Mouse (Mus musculus) gastrocnemius, postnatal 25 days (tissue): ENCODE results near the gene Tead1. TPM values are rescaled to one million over a fixed set of nuclear protein-coding genes. Genes with fewer than 3 reads are reported as not detected.

Experiments used
- DNase-seq: peaks from one replicate; pipeline ENCODE4 v3.0.0; 2022
- total RNA-seq, 2 experiments: library from RNA; stranded (reverse); gene quantifications; 1 replicate in 1 of 2; 2 replicates in 1 of 2; pipeline ENCODE4 v1.2.3; 2021

Tead1 gene
- total RNA-seq, 2 experiments from 2014 or later = 159 to 210 TPM

DNA sequence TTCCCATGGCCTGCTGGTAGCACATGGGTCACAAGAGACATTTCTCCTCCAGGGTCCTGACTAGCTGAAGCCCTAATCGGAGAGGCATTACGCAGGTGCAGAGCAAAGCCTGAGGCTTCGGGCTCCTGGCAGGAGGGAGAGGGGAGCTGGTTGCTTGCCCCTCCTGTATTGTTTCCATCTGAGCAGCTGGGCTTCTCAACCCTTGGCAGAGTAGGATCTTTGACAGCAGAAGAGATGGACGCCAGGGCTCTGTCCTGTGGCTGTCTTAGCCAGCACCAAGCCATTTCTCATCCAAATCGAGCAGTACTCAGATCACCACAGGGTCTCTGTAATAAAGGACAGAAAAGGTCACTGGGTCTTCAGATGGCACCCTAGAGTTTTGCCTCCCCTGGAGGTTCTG, 97.6 kb downstream of the Tead1 start:
- no peak for DNase-seq

DNA sequence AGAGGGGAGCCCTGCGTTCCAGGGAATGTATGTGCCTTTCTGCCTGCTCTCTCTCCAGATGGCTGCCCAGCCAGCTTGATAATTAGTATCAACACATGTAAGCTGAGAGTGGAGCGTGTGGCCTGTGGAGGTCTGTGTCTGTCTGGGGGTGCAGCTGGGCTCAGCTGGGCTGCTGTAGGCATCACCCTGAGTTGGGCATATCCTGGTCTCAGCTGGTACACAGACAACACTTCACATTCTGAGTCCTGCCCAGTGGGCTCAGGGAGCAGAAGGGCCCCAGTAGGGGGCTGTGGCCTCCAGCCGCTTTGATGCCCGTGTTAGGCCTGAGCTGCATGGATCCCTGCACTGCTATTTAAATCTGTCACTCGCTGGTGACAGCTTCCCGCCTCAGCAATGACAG, 100.5 kb downstream of the Tead1 start:
- no peak for DNase-seq

DNA sequence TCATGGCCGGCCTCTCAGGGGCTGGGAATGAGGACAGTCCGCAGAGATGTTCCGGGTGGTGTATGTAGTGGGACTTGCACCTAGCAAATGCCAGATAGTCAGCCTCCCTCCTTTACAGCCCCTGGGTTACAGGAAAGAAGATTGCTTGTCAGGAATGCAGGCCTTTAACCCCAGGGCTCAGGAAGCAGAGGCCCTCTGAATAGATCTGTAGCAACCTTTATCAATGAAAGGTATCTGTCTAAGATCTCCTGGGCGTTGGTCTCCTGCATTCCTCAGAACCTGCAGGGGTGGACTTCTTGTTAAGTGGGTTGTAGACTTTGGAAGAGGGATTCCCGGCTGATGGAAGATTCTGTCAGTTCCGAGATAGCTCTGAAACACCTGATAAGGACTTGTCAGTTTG, 101.8 kb downstream of the Tead1 start:
- DNase-seq = no peak

DNA sequence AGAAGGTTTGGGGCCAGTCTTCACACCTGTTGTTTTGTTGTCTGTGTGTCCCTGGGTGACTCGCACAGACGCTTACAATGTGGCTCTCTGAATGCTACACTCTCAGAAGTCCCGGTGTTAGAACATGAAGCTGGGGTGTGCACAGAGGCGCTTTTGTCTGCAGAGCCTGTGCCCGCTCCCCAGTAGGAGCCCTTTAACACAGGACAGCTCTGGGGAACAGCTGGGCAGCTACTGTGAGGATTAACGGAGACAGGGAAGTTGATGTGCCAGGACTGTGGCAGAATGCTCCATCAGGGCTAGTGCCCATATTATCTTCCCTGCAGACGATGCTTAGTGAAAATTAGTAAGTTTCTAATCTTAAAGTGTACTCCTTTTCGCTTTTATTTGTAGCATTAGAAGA, 102.9 kb downstream of the Tead1 start:
- no peak for DNase-seq

DNA sequence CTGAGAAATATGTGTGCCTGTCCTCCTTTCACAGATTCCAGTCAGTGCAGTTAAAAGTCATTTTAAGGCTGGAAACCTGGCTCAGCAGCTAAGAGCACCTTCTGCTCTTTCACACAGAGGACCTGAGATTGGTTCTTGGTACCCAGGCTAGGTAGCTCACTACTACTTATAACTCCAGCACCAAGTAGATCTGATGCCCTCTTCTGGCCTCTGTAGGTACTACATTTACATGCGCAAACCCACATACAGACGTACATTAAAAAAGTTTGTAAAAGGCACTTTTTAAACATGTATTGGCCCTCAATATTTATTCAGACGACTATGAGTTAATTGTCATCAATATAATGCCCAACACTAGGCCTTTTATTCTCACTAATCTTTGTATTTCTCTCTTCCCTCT, 105.2 kb downstream of the Tead1 start:
- no peak for DNase-seq

DNA sequence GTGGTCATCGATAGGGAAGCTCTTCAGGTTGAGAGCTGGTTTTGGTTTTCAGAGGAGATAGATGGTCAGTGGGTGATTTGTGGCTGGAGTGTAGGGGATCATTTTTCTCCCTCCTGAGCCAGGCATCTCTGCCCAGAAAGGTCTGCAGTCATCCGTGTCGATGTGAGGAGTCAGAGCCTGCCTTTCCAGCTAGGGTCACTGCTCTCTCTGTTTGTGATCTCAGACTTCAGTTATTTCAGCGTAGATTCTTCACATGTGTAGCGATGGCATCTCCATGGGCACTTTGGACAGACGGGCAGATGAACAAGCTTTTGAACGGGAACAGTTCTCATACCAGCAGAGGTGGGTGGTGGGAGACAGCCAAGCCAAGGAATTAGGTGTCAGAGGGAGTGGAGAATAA, 106.2 kb downstream of the Tead1 start:
- DNase-seq = peak; percentile 31

DNA sequence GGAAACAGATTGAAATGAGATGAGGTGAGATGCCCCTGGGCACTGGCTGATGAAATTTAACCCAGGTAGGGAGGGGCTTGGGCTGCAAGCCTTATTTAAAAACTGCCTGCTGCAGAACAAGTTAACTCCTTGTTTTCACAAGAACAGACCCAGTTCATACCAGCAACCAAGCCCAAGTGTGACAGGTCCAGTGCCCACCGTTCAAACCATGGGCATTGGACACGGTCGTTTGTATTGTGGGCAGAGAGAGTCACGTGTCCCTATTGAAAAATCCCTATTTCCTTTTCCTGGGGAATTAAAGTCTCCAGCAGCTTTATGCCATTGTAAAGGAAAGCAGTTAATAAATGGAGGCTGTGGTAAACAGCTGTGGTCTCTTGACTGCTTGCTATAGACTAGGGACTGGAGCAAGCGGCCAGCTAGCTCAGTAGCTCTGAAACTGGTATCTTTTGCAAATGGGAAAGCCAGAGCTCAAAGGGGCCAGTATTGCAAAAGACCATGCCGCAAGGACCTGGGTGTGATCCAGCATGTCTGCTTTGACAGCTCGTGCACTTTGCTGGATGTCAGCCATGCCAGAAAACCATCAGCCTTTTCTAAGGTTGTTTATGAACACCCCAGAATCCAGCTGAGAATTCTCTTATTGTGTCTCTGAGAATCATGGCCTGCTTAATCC, 107.6 kb downstream of the Tead1 start:
- DNase-seq = no peak

DNA sequence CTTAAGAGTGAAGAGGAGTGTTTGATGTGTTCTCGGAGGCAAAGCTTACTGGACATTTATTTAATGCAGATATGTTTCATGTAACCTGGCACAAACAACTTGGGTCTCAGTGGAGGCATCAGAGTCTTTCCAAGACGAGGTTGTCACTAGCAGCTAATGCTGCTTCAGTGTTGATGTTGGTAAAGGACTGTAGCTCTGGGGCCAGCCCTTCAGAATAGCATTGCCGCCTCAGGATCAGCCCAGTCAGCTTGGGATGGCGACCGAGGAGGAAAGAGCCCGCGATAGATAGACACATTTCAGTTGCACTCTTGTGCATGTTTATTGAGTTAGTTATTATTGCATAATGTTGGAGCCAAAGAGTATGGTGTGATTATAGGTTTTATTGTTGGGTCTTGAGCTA, 108.2 kb downstream of the Tead1 start:
- DNase-seq = no peak

DNA sequence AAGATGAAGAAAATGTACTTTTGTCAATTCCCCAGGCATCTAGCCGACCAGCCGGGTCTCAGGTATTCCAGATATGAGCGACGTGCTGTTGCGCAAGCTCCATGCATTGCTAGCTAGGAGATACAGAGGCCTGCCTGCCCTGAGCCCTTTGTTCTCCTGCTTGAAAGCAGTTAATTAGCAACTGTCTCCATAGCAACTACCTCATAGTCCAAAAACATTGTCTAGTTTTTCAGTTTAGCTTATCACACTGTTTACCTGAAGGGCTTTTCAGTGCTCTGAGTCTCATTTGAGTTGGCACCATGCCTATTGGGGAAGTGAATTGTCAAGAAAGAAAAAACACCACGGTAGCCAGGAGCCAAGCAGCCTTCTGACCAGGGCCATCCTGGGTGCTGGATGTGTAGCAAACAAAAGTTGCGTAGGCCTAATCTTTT, 109.2 kb downstream of the Tead1 start:
- no peak for DNase-seq

DNA sequence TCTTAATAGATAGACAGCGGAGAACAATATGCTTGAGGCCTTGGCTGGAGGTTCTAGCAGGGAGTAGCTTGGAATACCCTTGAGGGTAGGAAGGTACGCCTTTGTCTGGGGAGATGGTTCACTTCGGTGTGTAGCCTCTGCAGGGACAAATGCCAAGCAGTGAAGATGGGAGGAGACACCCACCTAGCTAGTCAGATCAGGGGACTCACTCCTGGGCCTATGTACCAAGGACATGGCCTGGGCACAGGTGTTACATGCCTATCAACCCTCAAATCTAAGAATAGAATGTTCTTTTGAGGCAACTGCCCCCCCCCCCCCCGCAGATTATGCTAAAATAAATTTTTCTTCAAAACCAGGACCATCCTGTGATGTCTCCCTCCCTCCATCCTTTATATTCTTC, 110.6 kb downstream of the Tead1 start:
- DNase-seq = no peak

DNA sequence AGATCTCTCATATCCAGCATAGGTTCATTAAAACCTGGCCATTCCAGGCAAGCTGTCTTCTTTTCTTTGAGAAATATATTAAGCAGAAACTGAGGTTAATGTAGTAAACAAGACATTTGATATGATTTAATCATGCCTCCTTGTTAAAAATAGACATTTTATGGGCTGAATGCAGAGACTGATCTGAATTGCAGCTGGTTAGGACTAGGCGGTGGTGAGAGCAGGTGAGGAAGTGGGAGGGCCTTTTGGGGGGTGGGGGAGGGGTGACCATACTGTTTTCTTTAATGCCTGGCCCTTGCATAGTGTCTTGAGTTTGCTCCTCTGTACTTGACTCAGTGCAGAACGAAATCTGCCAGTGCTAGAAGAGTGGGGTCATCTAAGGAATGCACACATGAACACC, 111.2 kb downstream of the Tead1 start:
- no peak for DNase-seq

DNA sequence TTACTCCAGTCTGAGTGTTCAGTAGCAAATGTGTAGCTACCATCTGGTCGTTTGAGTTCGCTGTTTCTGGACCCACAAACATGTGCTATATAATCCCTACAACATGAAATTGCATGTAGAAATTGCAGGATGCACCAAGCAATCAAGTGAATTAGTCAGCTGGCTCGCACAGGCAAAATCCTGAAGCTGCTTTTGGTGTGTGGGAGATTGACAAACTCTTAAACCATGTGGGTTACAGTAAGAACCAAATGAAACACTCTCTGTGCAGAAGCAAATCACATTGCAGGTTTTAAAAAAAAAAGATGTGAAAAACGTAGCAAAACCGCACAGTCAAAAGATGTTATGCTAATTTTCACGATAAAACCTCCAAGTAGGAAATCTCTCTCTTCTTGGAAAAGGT, 113.6 kb downstream of the Tead1 start:
- DNase-seq = no peak

DNA sequence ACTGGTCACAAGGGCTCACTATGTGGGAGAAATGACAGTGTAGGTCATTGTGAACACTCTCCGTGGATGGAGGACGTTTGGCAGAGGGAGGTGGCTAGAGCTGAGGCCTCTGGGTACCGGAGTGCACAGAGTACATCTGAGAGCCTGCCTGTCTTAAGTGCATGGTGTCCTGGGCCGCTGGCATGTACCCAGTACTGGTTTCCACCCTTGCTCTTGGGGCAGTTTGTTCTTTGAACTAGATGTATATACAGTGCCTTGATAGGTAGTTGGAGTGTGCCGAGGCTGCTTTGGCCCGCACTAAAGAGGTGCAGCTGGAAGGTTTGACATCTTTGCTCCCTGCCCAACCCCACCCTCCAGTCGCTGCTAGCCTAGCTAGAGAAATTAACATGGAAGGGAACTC, 114.8 kb downstream of the Tead1 start:
- DNase-seq = no peak

DNA sequence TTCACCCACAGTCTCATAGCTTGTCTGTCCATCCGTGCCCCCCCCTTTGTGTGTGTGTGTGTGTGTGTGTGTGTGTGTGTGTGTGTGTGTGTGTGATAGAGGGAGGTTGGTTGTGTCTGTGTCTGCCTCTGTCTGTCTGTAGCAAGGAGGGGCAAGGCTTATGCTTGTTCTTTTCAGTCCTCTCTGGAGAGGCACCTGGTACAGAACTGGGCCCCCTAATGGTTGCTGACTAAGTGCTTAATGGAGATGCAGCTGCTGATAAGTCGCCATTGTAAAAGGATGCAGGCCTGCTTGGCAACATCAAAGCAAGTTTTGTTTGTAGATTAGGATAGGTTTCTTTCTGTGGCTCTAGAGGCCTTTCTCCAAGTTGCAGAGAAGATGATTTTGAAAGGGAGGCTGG, 115.4 kb downstream of the Tead1 start:
- DNase-seq = no peak

DNA sequence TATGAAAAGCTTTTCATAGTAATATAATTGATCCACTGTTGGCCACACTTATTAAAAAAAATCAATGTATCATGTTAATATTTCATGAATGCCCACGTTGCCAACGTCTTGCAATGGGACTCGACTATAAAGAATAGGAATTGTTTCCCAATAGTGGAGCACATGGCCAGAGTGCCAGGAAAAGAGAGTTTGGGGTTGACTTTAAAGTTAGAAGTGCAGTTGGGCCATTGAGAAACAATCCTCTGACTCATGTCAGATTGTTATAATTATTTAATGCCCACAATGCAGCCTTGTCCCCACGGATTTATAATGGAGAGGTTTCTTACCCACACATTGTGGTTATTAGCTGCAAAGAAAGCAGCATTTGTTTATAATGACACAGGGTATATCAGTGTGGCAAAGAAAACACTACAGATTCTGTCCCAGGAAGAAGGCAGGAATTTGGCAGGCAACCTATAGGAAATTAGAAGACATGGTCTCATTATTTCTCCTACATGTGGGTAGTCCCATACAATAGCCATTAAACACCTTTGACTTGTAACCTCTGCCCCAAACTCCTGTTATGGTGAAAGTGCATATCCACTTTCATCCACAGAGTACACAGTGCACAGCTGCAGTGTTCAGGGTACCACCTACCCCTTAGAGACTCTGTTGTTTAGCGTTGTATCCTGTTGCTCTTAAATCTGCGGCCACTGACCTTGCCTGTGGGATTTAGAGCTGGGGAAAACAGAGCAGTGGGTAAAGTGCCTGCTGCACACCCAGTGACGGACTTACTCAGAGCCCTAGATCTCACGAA, 118.6 kb downstream of the Tead1 start:
- no peak for DNase-seq

DNA sequence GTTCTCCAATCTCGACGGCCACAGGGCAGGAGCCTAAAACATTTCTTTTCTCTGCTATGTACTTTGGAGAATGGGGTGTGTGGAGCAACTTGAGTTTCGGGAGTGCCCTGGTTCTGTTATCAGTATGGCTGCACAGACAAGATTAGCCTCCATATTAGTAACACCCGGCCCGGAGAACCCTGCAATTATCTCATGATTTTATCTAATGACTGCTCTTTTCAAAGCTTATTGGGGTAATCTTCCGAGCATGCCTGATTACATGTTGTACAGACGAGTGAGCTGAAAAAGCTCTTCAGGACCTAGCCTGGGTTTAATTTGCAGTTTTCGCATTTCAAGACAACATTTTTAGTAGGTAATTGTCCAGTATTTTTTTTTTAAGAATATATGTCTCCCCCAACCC, 122.6 kb downstream of the Tead1 start:
- DNase-seq = no peak

DNA sequence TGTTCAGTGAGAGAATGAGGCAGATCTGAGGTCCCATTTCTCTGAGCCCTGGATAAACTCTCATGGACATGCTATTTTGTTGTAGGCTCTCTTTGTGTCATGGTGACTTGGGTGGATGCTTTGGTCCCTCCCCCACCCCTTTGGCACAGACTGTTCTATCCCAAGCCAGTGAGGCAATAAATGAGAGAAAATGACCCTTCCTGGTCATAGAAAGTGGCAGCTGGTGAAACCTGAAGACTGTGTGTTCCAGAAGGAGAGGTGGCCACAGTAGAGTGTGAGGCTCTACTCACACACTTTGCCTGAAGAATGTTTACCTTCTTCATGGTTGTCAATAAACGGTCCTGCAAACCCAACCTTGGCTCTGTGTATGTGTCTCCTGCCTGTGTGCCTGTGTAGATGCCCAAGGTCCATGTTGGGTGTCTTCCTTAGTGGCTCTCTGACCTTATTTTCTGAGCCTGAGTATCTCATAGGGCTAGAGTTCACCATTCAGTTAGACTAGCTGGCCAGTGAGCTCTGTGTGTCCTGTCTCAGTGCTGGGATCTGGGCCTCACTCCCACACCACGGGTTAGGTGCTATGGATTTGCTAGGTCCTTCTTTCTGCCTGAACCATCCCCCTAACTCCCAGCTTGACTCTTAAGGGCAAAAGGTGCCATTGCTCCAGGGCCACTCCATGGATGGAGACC, 127.7 kb downstream of the Tead1 start:
- no peak for DNase-seq

DNA sequence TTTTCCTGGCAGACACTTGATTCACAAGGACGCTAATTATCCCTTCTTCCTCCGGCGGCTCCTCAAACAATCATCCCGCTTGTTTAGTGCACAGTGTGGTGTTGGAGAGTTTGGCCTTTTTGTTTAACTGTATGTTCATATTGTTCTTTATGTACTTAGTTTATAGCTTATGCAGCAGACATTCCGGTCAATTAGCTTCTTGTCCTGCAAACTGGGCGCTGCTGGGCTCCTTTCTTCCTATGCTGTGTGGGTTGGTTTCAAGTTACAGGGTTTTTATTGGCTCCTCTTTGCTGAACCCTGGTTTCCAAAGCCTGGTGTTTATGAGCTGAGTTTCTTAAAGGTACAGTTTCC, 128.3 kb downstream of the Tead1 start:
- DNase-seq = no peak

DNA sequence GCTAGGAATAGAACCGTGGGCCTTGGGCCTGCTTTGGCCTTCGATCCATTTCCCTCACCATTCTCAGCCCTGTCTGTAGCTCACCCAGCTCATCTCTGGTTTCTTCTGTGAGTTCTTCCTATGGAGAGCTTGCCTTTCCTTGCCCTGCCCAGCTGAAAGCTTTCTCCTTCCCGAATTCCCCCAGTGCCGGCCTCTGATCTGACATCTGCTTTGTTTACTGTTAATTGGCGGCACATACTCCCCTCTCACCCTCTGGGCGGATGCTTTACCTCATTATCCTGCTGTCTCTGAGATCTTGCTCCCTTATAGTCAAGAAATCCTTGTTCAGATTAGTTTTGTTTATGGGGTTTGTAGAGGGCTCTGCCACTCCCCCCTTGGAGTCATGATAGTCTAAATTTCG, 131.6 kb downstream of the Tead1 start:
- no peak for DNase-seq

DNA sequence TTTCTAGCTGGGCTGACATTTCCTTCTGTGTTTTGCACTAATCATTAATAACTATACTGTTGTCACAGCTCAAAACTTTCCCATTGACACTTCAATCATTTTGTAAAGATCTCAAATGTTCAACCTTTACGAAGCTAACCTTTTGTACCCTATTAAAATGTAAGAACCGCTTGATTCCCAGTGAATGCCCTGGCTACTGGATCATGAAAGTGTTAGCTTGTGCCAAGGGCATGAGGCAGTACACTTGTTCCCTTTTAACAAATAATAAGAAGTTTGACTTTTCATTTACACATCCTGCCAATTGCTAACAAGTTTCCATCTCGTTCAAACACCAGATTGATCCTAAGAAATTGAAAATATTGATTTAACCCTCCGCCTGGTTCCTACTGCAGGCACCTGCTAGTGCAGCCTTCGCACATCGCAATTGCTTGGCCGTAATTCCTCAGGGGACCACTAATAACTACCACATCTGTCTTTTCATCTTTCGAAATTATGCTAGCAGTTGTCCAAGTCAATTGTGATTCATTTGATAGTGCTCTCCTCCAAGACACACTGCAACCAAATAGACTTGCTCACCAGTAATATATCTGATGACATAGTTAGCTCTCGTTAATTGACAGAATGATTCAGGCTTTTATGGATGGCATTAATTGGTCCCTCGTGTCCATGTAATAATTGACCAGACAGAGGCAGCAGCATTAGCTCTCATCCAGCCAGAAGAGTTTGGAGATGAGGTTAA, 133.1 kb downstream of the Tead1 start:
- no peak for DNase-seq

DNA sequence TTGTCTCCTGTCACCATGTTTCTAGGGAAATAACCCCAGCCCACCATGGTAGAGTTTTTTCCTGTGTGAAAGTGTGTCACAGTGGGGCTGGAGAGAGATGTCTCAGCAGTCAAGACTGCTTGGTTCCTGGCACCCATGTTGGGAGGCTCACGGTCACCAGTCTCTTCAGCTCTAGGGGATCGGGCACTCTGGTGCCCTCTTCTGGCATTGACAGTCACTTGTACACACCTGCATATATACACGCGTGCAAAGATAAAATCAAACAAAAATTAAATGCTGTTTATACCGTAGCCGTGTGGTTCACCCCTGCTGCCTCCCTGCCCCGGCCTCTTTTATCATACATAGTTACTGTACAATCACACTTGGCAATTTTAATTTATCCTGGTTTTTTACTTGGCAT, 134.0 kb downstream of the Tead1 start:
- no peak for DNase-seq

DNA sequence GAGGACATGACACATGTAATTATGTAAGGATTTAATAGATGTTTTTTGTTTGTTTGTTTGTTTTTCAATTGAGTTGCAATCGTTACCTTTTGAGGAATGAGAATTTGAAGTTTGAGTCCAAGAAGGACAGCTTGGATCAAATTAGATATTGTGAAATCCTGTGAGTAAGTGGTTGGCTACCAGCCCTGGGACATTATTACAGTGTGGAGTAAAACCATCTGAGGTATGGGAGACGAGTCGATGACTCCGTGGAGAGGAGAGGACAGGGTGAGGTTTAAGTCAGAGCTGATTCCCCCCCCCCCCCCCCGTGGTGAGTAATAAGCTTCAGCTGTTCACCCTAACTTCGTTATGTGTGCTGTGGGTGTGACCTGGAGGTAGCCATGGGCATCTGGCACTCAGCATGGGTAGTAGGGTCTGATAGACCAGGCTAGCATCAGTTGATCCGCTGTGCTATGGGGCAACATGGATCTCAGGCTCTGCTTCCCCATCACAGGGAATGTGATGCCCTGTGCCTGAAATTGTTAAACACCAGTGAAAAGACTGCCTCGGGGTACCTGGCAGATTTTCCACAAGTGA, 134.7 kb downstream of the Tead1 start:
- DNase-seq = peak; percentile 32

DNA sequence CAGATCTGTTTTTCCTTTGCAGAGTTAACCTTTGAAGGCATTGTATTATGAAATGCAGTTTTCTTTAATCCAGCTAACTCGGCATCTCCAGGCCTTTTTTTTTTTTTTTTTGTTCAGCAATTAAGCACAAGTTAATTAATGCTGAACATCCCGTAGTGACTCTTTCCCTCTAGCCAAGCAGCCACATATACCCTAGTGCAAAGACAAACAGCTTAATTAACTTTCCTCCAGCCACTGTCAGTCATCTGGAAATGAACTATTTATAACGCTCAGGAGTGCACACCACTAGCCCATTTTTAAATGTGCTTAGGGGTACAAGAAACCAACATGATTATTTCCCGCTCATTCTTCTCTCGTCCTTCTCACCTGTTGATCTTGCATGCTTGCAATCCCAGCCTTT, 136.9 kb downstream of the Tead1 start:
- DNase-seq = no peak
